Mouse (Mus musculus) C2C12 (cell line): ENCODE data around the gene Olfr322.

Source experiments
- CEBPB ChIP-seq: IDR thresholded peaks from one replicate; pipeline ENCODE4 v1.6.1; 2011; ENCODE audit warnings: low read depth, mild to moderate bottlenecking, control low read depth, moderate library complexity
- CTCF ChIP-seq: IDR thresholded peaks from one replicate; pipeline ENCODE4 v1.5.1; 2011; ENCODE audit not compliant: control insufficient read depth, insufficient read depth, insufficient read length
- MAX ChIP-seq: IDR thresholded peaks from one replicate; pipeline ENCODE4 v1.6.1; 2011; ENCODE audit warnings: mild to moderate bottlenecking, control low read depth
- MYOD1 ChIP-seq: IDR thresholded peaks from one replicate; pipeline ENCODE4 v1.6.1; 2011; ENCODE audit warnings: low read depth; ENCODE audit not compliant: control insufficient read depth, insufficient read length
- MYOG ChIP-seq: IDR thresholded peaks from one replicate; pipeline ENCODE4 v1.6.1; 2011; ENCODE audit not compliant: control insufficient read depth, insufficient read length; ENCODE audit errors: extremely low read depth

DNA sequence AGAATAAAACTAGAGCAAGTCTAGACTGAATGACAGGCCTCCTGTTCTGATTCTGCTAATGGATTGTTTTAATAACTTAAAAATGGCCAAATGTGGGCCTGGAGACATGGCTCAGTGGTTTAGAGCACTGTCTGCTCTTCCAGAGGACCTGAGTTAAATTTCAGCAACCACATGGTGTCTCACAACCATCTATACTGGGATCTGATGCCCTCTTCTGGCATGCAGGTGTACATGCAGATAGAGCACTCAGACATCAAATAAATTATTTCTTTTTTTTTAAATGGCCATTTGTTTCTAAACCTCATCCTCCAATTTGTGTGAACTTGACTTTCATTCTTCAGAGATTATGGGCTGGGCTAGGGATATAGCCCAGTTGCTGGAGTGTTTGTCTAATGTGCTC is 10.7 kb downstream of the Olfr322 start:
- TF ChIP-seq CTCF (no peak), MYOD1 (no peak), MAX (no peak), CEBPB (no peak), MYOG (no peak)
